Mouse (Mus musculus): ENCODE results near the gene Ovol2. TPM values are rescaled to one million over a fixed set of nuclear protein-coding genes. Genes with fewer than 3 reads are reported as not detected.
"Not testable (repeated sequence)": the region's sequence is repeated elsewhere in the genome, so short reads cannot be mapped to it uniquely, and the experiment has no call there.

The Ovol2 gene
- total RNA-seq (2021), result under 1 TPM; 0.64 to 0.77 TPM

DNA sequence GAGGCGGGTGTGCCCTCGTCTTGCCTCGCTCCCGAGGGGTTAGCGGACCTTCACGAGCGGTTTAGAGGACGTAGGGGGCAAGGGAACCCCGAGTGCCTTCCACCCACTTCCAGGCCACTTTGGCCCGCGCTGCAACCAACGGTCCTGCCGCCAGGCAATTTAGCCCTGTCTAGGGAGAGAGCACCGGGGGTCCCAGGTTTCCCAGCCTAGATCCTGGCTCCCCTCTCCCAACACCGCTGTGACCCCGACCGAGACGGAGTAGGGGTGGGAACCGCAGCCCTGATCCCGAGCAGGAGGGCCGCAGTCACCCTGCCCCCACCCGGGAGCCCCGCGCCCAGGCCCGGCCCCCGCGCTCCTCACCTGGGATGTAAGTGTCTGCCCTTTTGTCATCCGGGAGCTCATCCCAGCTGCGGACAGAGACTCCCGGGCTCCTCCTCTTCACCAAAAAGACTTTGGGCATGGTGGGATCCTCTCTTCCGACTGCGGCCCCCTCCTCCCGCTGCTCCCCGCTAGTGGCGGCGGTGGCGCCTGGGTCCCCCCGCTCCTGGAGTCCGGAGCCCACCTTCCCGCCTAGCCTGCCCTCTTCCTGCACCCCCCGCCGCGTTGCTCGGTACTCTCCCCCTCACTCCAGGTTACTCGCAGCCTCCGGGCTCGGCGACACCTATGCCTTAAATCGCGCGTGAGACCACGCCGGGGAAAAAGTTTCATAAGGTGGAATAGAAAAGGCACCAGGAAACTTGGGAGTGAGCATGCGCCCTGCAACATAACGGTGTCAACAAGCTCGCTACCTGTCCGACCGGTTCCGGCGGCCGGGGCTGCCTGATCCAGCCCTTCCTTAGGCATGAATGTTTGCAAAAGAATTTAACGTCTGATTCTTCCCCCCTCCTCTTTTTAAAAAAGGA is at the start of gene Ovol2:
TSS of gene Ovol2 (minus strand) at position 746 of the 902 bp plus-strand sequence.
- intact Hi-C loops (cut with DNase I), result no loop called here
- peak; percentile 6 for DNase-seq

DNA sequence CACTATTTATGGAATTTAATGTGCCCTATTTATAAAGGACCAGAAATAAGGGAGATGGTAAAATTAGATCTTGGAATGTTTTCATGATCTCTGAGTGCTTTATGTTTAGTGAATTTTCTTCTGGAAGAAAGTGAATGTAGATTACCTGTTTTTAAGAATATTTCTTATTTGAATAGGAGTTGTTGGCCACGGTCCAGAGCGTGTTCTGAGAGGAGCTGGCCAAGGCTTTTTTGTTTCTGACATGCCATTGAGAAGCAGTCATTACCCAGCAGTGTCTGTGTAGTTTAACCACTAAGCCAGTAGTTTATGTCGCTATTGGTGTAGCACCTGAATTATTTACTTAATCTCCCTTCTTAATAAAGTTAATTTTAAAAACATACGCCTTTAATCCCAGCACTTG is 49.8 kb upstream of the Ovol2 start:
- intact Hi-C loops (cut with DNase I), result no loop called here

DNA sequence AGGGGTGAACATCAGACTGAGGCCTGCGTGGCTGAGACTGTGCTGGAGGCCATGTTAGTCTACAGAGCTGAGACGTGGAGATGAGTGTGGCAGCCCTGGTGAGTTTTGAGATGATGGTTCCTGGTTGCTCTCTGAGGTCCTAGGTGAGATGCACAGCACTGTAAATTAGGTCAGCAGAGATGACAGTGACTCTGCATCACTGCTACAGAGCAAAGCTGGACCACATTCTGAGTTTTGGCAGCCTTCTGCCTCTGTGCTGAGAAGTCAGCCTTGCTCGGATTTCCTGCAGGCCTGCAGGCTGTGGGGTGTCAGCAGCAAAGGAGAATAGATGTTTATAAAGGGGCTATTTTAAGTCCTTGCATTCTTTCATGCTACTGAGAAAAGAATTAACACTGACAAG is 49.3 kb upstream of the Ovol2 start:
- DNase-seq, result no peak
- intact Hi-C loops (cut with DNase I), result no loop called here

More for the DNA sequence above, 49.8 kb upstream of the Ovol2 start:
- DNase-seq, result no peak

DNA sequence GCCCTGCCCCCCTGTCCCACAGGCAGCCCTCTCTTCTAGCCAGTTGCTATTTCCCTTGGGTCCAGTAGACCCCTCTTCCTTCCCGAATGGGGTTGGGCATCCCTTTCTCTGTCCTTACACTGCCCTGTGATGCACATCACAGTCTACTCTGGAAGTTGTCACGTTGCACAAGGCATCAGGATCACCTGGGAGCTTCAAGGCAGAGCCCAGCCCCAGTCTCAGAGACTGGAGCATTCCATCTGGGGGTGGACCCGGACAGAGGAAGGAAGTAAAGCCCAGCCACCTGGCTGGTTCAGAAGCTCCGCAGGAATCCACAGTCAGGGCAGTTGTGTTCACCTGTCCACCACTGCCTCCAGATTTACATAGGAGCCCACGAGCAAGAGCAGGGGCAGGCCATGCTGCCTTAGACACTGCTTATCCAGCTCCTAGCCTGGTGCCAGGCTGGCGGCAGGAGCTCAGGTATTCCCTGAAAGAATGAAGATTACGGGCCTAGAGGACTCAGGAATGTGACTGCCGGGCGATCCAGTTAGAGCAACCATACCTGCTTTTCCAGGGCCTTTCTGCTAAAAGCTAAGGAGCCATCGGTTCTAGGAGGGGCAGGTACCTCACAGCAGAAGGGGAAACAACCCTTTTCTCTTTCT is 43.2 kb upstream of the Ovol2 start:
- intact Hi-C loops (cut with DNase I), result no loop called here
- DNase-seq, result no peak

DNA sequence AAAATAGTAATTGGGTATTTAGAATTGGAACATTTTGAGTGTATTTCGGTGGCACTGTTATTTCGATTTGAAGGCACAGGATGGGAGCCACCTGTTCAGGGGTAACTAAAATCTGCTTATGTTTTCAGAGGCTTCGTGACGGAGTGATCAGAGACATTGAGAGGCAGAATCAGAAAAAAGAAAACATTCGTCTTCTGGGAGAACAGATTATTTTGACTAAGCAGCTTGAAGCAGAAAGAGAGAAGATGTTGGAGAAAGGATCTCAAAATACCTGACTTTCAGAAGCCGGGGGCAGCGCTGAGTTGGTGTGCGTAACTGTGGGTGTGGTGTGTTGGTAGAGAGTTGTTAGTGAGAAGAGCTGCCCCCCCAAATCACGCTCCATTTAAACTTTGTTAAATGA is 41.1 kb upstream of the Ovol2 start:
- no peak for DNase-seq
- intact Hi-C loops (cut with DNase I), result no loop called here

DNA sequence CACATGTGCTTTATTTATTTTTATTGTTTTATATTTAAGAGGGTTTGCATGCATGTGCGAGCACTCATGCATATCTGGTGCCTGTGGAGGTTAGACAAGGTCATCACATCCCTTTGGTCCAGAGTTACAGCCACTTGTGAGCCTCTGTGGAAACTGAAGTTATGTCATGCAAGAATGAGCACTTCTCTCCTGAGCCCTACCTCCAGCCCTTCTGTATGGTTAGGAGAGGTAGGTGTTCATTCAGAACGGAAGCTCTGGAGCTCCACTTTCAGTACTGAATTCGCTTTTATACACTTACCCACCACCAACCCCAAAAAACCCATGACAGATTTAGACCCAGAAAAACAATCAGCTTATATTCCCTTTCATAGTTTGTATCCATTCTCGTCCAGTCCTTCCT is 39.6 kb upstream of the Ovol2 start:
- intact Hi-C loops (cut with DNase I), result no loop called here

DNA sequence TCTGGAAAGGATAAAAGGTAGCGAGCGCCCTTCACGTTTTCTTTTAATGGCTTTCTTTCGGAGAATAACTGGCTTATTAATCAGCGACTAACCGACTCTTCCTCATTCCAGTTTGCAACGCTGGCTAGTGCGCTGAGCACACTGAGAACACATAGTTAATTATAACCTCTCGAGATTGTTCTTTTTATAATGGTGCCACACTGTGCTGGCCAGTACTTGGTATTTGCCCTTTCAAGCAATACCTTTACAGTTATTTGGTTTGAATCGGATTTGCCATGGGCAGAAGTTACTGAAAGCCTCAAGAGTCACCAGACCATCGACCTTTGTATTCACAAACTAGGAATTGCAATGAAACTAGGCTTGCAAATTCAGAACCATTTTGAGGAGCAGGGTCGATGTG is 37.6 kb upstream of the Ovol2 start:
- intact Hi-C loops (cut with DNase I), result no loop called here

More for the DNA sequence above, 39.6 kb upstream of the Ovol2 start:
- DNase-seq, result no peak

DNA sequence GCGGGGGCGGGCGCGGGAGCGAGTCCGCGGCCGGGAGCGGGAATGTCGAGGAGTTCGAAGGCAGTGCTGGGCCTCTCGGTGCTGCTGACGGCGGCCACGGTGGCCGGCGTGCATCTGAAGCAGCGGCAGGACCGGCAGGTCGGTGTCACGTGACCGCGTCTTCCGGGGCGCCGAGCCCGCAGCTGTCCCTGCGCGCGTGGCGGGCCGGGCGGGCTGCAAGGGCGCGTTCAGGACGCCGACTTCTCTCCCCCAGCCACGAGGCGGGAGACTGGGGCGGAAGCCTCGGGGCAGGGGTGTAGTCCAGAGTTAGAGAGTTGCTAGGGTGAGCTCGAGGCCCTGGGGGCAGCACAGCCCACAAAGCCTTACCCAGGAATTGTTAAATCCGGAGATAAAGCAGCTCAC is 37.1 kb upstream of the Ovol2 start:
- intact Hi-C loops (cut with DNase I), result no loop called here
- DNase-seq, result peak; percentile 69

More for the DNA sequence above, 37.6 kb upstream of the Ovol2 start:
- no peak for DNase-seq

DNA sequence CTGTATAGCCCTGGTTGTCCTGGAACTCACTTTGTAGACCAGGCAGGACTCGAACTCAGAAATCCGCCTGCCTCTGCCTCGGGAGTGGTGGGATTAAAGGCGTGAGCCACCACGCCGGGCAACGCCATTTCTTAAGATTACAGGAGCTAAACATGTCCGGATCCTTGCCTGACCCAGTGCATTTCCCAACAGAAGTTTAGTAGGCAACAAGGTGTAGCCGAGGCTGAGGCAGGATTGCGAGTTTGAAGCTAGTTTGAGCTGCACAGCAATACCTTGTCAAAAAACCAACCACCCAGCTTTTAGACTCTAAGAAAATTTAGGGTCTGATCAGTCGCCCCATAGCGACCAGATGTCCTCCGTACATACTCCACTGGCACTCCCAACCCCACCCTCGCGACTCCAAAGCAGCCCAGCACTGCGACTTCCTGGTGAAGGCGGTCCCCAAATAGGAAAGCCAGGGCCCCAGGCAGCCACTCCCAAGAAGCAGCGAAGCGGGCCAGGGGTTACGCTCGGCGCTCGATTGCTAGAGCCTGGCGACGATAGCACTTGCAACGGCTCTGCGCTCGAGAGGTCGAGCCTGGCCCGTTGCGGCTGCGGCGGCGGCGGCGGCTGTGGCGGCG is 36.6 kb upstream of the Ovol2 start, which contains the start of the genes Kat14 and Pet117:
TSS of gene Kat14 (plus strand) at position 584 of the 620 bp plus-strand sequence.
TSS of gene Pet117 (plus strand) at position 597 of the 620 bp plus-strand sequence.
- DNase-seq, result peak; percentile 94
- intact Hi-C loops (cut with DNase I), result no loop called here

DNA sequence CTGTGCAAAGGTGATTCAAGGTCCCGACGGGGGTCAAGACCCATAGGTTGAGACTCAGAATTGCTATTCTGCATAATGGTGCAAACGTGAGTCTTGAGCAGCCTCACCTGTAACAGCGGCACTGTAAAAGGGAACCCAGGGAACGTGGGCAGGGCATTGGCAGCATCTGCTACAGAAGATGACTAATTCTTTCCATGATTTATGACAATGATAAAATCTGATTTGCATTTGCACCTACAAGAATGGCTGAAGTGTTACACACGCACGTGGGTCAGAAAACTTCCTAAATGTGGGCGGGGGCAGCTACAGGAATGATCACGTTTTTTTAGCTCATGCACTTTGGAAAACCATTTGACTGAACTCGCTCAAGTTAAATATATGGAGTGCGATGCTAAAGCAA is 20.9 kb upstream of the Ovol2 start:
- intact Hi-C loops (cut with DNase I), result no loop called here
- no peak for DNase-seq

DNA sequence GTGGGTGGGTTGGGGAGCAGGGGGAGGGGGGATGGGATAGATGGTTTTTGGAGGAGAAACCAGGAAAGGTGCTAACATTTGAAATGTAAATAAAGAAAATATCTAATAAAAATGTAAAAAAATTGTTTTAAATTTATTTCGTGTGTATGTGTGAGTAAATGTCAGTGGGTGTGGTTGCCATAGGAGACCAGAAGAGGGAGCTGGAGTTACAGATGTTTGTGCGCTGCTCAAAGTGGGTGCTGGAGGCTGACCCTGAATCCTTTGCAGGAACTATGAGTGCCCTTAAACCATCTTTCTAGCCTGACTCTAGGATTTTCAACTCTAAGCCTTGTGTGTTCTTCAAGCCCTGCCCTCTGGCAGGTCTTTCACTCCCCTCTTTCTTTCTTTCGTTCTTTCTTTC is 16.6 kb upstream of the Ovol2 start:
- no peak for DNase-seq
- intact Hi-C loops (cut with DNase I), result no loop called here

DNA sequence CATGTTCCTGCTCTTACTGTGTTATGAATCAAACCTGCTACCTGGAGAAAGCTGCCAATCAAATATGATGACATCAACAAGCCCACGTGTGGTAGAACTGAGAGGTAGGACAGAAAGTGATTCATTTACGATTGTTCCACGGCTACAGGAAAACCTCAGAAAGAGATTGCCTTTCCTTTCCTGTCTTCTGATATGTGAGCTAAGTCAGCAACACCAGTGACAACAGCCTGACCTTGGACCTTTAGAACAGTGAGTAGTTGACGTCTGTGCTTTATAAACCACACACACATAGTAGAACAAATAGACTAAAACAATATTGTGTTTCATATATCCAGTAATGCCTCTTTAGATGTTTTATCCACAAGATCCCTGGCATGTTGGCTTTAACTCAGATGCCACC is 11.2 kb upstream of the Ovol2 start:
- intact Hi-C loops (cut with DNase I), result no loop called here
- DNase-seq, result no peak

DNA sequence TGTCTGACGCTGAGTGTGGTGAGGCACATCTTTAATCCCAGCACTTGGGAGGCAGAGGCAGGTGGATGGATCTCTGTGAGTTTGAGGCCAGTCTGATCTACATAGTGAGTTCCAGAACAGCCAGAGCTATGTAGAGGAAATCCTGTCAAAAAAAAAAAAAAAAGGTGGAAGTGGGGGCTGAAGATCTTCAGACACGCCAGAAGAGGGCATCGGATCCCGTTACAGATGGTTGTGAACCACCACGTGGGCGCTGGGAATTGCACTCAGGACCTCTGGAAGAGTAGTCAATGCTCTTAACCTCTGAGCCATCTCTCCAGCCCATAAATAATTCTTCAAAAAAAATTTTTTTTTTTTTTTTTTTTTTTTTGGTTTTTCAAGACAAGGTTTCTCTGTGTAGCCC is 6.2 kb upstream of the Ovol2 start:
- intact Hi-C loops (cut with DNase I); DNase-seq: not testable (repeated sequence)

DNA sequence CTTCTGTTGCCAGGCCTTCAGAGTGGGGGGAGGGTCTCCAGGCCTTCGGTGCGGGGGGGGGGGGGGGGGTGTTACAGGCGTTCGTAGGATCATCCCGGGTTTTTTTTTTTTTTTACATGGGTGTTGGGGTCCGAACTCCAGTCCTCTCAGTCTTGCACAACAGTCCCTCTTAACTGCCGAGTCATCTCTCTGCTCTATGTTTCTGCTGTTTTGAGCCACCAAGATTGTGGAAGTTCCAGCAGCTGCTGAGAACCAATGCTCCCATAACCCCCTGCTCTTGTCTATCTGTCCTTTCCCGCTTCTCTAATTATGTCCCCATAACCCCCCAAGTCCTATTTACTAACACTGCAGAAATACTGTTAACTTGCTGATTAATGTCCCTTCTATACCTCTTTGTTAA is 5.8 kb upstream of the Ovol2 start:
- no peak for DNase-seq
- intact Hi-C loops (cut with DNase I), result no loop called here

DNA sequence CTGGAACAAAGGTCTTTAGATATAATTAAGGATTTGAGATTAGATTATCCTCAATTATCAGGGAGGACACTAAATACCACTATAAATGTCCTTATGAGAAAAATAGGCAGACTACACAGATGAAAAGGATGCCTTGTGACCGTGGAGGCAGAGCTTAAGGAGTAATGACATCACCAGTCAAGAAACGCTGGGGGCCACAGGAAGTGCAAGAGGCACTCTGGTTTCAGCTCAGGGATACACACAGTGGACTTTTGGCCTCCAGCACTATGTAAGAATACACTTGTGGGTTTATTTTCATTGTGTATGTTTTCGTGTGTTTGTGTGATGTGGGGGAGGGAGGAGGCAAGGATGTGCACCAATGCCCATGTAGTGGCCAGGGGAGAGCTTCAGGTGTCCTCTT is 5.3 kb upstream of the Ovol2 start:
- intact Hi-C loops (cut with DNase I), result no loop called here

DNA sequence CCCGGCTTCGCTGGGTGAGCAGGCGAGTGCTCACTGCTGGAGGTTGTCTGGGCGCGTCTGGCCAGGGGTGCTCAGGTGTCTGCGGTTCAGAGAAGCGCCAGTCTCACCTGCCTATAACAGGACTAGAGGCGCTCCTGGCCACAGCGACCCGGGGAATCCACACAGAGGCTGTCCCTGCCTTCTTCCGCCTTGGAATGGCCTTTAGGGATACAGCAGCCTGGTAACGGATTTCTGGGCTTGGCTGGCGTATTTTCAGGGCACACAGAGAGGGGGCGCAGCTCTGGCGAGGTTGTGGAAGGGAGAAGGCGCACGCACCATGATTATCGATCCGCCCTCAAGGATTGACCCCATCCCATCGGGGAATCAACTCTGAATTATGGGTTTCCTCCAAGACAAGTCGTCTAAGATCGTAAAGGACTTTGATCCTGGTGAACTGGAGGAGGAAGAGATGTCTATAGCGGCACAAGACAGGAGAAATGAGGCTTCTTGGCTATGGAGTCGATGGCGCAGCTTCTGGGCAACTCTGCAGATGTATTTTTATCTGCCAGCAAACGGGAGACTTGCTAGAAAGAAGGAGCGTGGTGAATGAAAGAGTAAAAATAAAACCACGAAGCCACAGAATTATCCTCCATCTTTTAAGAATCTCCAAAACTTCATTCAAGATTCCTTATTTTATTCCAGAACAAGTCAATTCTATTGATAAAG is 1.3 kb upstream of the Ovol2 start:
- intact Hi-C loops (cut with DNase I), result no loop called here
- DNase-seq, result no peak

More for the DNA sequence above, 5.3 kb upstream of the Ovol2 start:
- no peak for DNase-seq

DNA sequence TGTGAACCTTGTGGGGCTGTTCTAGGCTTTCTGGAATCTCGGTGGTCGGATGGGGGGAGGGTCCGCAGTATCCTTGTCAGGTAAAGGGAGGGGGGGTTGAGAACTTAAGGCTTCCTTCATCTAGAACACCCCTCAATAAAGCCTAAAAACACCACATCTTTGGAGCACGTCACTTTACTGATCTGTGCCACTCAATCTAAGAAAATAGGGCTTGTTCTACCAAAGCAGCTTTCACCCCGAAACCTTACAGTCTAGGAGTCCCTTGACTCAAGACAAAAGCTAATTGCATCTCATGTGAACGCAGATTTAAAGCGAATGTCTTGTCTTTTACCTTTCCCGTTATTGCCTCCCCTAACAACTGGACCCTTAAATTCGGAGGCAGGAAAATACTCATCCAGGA is 540 bp upstream of the Ovol2 start:
- no peak for DNase-seq
- intact Hi-C loops (cut with DNase I), result no loop called here

DNA sequence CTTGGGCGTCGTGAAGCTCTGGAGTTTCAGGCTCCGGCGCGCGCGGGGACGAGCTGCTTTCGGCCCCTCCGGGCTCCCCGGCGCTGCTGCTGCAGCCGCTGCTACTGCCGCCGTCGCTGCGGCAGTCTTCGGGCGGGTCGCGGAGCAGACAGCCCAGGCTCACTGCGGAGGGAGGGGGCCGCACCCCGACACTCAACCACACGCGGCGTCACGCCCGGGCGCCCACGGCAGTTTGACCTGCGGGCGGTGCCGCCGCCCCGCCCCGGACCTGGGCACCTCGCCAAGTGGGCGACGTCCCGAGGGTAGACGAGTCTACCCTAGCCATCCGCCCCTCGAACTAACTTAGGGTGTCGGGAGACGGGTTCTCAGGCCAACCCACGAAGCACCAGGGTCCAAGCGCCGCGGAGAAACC is 980 bp downstream of the Ovol2 start:
- intact Hi-C loops (cut with DNase I), result no loop called here
- peak; percentile 7 for DNase-seq

DNA sequence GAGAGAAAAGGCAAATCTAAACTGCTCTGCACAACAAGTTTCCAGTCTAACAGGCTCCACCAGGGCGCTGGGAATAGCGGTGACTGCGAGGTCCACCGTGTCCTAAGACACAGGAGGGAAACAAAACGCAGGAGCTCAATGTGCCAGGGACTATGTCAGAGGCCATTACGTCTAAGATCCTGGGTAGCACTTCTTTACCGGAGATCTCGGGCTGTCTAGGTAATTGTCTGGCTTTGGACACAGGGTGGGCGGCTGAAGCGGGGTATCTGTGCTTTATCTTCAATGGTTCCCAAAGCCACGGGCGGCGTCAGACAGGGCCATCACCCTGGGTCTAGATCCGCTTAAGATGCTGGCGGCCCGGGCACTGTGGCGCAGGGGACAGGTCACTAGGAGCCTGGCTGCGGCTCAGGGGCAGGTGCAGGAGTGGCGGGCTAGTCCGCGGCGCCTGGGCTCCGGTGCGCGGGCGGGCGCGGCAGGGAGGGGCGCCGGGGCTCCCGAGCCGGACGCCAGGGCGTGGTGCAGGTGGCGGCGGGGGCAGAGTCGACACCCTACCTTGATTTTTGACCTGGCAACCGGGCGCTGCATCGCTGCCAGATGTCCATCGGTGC is 1.5 kb downstream of the Ovol2 start:
- intact Hi-C loops (cut with DNase I), result no loop called here
- no peak for DNase-seq

DNA sequence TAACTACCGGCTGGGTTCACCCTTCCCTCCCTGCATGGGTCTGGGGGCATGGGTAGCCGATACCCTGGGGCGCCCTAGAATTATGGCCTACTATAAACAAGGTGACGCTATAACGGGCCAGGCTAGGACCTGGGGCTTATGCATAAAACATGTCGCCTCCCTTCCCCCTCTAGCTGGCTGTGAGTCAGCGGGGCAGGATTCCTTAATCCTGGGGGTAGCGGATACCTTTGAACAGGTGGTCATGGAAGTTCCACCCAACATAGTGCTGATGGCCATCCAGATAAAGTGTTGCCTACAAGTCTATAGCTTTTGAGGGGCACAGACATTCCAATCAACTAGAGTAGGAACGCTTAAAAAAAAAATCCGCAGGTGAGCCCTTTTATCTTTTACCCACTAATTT is 2.0 kb downstream of the Ovol2 start:
- no peak for DNase-seq
- intact Hi-C loops (cut with DNase I), result no loop called here
